Mouse (Mus musculus) hindbrain, embryonic 15.5 days (tissue): ENCODE measurements at regions not wholly inside any gene's neighbourhood (a gene's known extent, or its start where the extent isn't known, plus 50 kb on each side); places are given as distances from the start of the nearest gene placed in this dataset.

ENCODE experiments used
- ATAC-seq: fragments of 200-750 bp; cut with Nextera tagmentation; 2 replicates; pipeline ENCODE4 v1.8.0; 2017; ENCODE audit warnings: low read depth, moderate number of reproducible peaks, moderate TSS enrichment; ENCODE audit not compliant: low FRiP score
- H3K27ac ChIP-seq: fragments of 300-500 bp; sonication (generic); replicated peaks from 2 replicates; pipeline ENCODE4 v1.5.1; 2015; ENCODE audit warnings: mild to moderate bottlenecking, inconsistent platforms
- H3K27me3 ChIP-seq: fragments of 300-500 bp; sonication (generic); 2 replicates; pipeline ENCODE4 v1.6.1; 2015; ENCODE audit warnings: control low read depth, inconsistent platforms
- H3K36me3 ChIP-seq: fragments of 300-500 bp; sonication (generic); 2 replicates; pipeline ENCODE4 v1.6.1; 2015; ENCODE audit warnings: control low read depth, inconsistent platforms
- H3K4me1 ChIP-seq: fragments of 300-500 bp; sonication (generic); replicated peaks from 2 replicates; pipeline ENCODE4 v1.6.1; 2015; ENCODE audit warnings: control low read depth, inconsistent platforms
- H3K4me2 ChIP-seq: fragments of 300-500 bp; sonication (generic); 2 replicates; pipeline ENCODE4 v1.6.1; 2015; ENCODE audit warnings: moderate library complexity, mild to moderate bottlenecking, inconsistent platforms
- H3K4me3 ChIP-seq: fragments of 300-500 bp; sonication (generic); 2 replicates; pipeline ENCODE4 v1.5.1; 2015; ENCODE audit warnings: mild to moderate bottlenecking, inconsistent platforms
- H3K9ac ChIP-seq: fragments of 300-500 bp; sonication (generic); 2 replicates; pipeline ENCODE4 v1.6.1; 2015; ENCODE audit warnings: inconsistent platforms
- H3K9me3 ChIP-seq: fragments of 300-500 bp; sonication (generic); 2 replicates; pipeline ENCODE4 v1.6.1; 2016; ENCODE audit warnings: control low read depth, inconsistent platforms
- WGBS: fragments of 180-500 bp; shearing (Covaris S2); methylation state at CpG from one replicate; pipeline ENCODE4 v1.1.7; 2015; 5-methylcytosine and 5-hydroxymethylcytosine counted together

GRCm38 (mm10) chr14:45764231-45764630, 106.3 kb upstream of the Ddhd1 start:
- no peak overlapping the region for H3K27ac ChIP-seq
- H3K4me1 ChIP-seq, result no peaks in the 10 kb centered on the region
- H3K4me2 ChIP-seq, result no peak overlapping the region
- H3K36me3 ChIP-seq, result no peaks in the 10 kb centered on the region
- H3K4me3 ChIP-seq, result no peak overlapping the region
- WGBS, result 52% methylated on average over 3 of the region's 3 CpGs
- no peak for ATAC-seq
- H3K9ac ChIP-seq, result no peak overlapping the region
- H3K9me3 ChIP-seq, result no peaks in the 10 kb centered on the region
- no peaks in the 10 kb centered on the region for H3K27me3 ChIP-seq

- Histone ChIP-seq H3K27me3 (no peaks in the 10 kb centered on the region), H3K36me3 (no peaks in the 10 kb centered on the region), H3K9ac (no peak overlapping the region), H3K27ac (no peak overlapping the region), H3K4me3 (no peak overlapping the region), H3K4me1 (no peaks in the 10 kb centered on the region), H3K9me3 (no peaks in the 10 kb centered on the region), H3K4me2 (no peak overlapping the region)
- 97% methylated on average over 1 of the region's 1 CpGs for WGBS
- ATAC-seq, result no peak
These were observed 108.6 kb upstream of the Ddhd1 start for GRCm38 (mm10) chr14:45766582-45766981.

GRCm38 (mm10) chr14:45772665-45773277, 114.8 kb upstream of the Ddhd1 start:
- no peaks in the 10 kb centered on the region for H3K4me1 ChIP-seq
- H3K36me3 ChIP-seq, result no peaks in the 10 kb centered on the region
- 0 out of 2 replicates have a peak overlapping the region, but pooled peaks have one; percentile 33 for H3K9ac ChIP-seq
- H3K27ac ChIP-seq, result no peak overlapping the region
- 16% methylated on average over 19 of the region's 19 CpGs for WGBS
- ATAC-seq, result peak; percentile 84
- no peaks in the 10 kb centered on the region for H3K27me3 ChIP-seq
- no peaks in the 10 kb centered on the region for H3K9me3 ChIP-seq
- H3K4me2 ChIP-seq, result peak overlapping the region; percentile 47
- peak overlapping the region; percentile 21; the same call in 1 of the 2 replicates for H3K4me3 ChIP-seq

GRCm38 (mm10) chr14:45773326-45773725, 115.4 kb upstream of the Ddhd1 start:
- no peak overlapping the region for H3K4me3 ChIP-seq
- peak overlapping the region; percentile 47; the same call in 1 of the 2 replicates for H3K4me2 ChIP-seq
- no peaks in the 10 kb centered on the region for H3K9me3 ChIP-seq
- no peaks in the 10 kb centered on the region for H3K27me3 ChIP-seq
- H3K9ac ChIP-seq, result no peak overlapping the region
- H3K36me3 ChIP-seq, result no peaks in the 10 kb centered on the region
- 28% methylated on average over 7 of the region's 7 CpGs for WGBS
- no peak overlapping the region for H3K27ac ChIP-seq
- ATAC-seq, result no peak
- H3K4me1 ChIP-seq, result no peaks in the 10 kb centered on the region

- H3K9me3 ChIP-seq, result no peaks in the 10 kb centered on the region
- no peak for ATAC-seq
- H3K9ac ChIP-seq, result no peak overlapping the region
- no peak overlapping the region for H3K4me2 ChIP-seq
- H3K4me1 ChIP-seq, result no peaks in the 10 kb centered on the region
- no peaks in the 10 kb centered on the region for H3K36me3 ChIP-seq
- no peak overlapping the region for H3K27ac ChIP-seq
- 91% methylated on average over 6 of the region's 6 CpGs for WGBS
- no peaks in the 10 kb centered on the region for H3K27me3 ChIP-seq
- no peak overlapping the region for H3K4me3 ChIP-seq
These were observed 123.9 kb upstream of the Ddhd1 start for GRCm38 (mm10) chr14:45781850-45782249.

- Histone ChIP-seq H3K4me1 (no peaks in the 10 kb centered on the region), H3K9me3 (no peaks in the 10 kb centered on the region), H3K27ac (no peak overlapping the region), H3K4me3 (no peak overlapping the region), H3K27me3 (no peaks in the 10 kb centered on the region), H3K36me3 (no peaks in the 10 kb centered on the region), H3K4me2 (no peak overlapping the region), H3K9ac (no peak overlapping the region)
- 86% methylated on average over 1 of the region's 1 CpGs for WGBS
- ATAC-seq, result no peak
These were observed 137.0 kb upstream of the Ddhd1 start for GRCm38 (mm10) chr14:45794980-45795379.

- Histone ChIP-seq H3K9me3 (no peaks in the 10 kb centered on the region), H3K4me1 (no peaks in the 10 kb centered on the region), H3K27ac (no peak overlapping the region), H3K27me3 (no peaks in the 10 kb centered on the region), H3K4me3 (no peak overlapping the region), H3K4me2 (no peak overlapping the region), H3K9ac (no peak overlapping the region), H3K36me3 (no peaks in the 10 kb centered on the region)
- 71% methylated on average over 10 of the region's 10 CpGs for WGBS
- ATAC-seq, result no peak
These were observed 138.8 kb upstream of the Ddhd1 start for GRCm38 (mm10) chr14:45796665-45797319.

- Histone ChIP-seq H3K4me1 (no peaks in the 10 kb centered on the region), H3K9me3 (no peaks in the 10 kb centered on the region), H3K36me3 (no peaks in the 10 kb centered on the region), H3K4me3 (no peak overlapping the region), H3K9ac (no peak overlapping the region), H3K27ac (no peak overlapping the region), H3K27me3 (no peaks in the 10 kb centered on the region), H3K4me2 (no peak overlapping the region)
- ATAC-seq, result no peak
- 93% methylated on average over 4 of the region's 4 CpGs for whole genome bisulfite sequencing
These were observed 139.4 kb upstream of the Ddhd1 start for GRCm38 (mm10) chr14:45797320-45797696.

- ATAC-seq, result no peak
- no peaks in the 10 kb centered on the region for H3K9me3 ChIP-seq
- H3K4me1 ChIP-seq, result no peaks in the 10 kb centered on the region
- no peaks in the 10 kb centered on the region for H3K27me3 ChIP-seq
- H3K4me2 ChIP-seq, result no peak overlapping the region
- no peak overlapping the region for H3K4me3 ChIP-seq
- H3K9ac ChIP-seq, result no peak overlapping the region
- WGBS, result 69% methylated on average over 2 of the region's 2 CpGs
- no peak overlapping the region for H3K27ac ChIP-seq
- H3K36me3 ChIP-seq, result no peaks in the 10 kb centered on the region
These were observed 141.3 kb upstream of the Ddhd1 start for GRCm38 (mm10) chr14:45799286-45799685.

- H3K4me3 ChIP-seq, result no peak overlapping the region
- no peaks in the 10 kb centered on the region for H3K9me3 ChIP-seq
- H3K4me2 ChIP-seq, result no peak overlapping the region
- no peaks in the 10 kb centered on the region for H3K4me1 ChIP-seq
- no peaks in the 10 kb centered on the region for H3K36me3 ChIP-seq
- H3K27ac ChIP-seq, result no peak overlapping the region
- 86% methylated on average over 3 of the region's 3 CpGs for WGBS
- no peak for ATAC-seq
- no peak overlapping the region for H3K9ac ChIP-seq
- no peaks in the 10 kb centered on the region for H3K27me3 ChIP-seq
These were observed 148.0 kb upstream of the Ddhd1 start for GRCm38 (mm10) chr14:45805950-45806349.

- Histone ChIP-seq H3K9ac (no peak overlapping the region), H3K4me2 (no peak overlapping the region), H3K4me1 (no peaks in the 10 kb centered on the region), H3K4me3 (no peak overlapping the region), H3K36me3 (no peaks in the 10 kb centered on the region), H3K27me3 (no peaks in the 10 kb centered on the region), H3K27ac (no peak overlapping the region), H3K9me3 (no peaks in the 10 kb centered on the region)
- no peak for ATAC-seq
- WGBS, result 77% methylated on average over 7 of the region's 7 CpGs
These were observed 148.9 kb upstream of the Ddhd1 start for GRCm38 (mm10) chr14:45806726-45807280.

- Histone ChIP-seq H3K9ac (no peak overlapping the region), H3K27me3 (no peaks in the 10 kb centered on the region), H3K4me3 (no peak overlapping the region), H3K27ac (no peak overlapping the region), H3K9me3 (no peaks in the 10 kb centered on the region), H3K36me3 (no peaks in the 10 kb centered on the region), H3K4me1 (no peaks in the 10 kb centered on the region), H3K4me2 (no peak overlapping the region)
- WGBS, result 91% methylated on average over 7 of the region's 7 CpGs
- ATAC-seq, result no peak
These were observed 149.8 kb upstream of the Ddhd1 start for GRCm38 (mm10) chr14:45807767-45808166.
